Mouse (Mus musculus): ENCODE data around the gene Rhcg.

DNA sequence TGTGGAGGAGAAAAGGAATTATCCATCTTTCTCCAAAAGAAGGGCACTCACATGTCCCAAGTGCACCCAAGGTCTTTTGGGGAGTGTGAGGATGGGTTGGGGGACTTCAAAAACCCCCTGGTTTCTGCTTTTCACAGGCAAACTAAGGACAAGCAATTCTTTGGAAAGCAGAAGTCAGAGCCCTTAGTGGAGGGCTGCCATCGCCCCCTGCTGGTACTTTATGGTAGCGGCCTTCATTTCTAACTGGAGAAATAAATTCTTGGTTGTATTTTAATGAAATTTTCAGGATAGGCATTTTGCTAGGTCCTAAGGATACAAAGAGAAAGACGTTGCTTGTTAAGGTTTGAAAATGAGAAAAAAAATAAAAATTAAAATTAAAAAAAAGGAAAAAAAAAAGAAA lies 31.5 kb upstream of the Rhcg start:
- TF ChIP-seq CTCF (IDR thresholded peaks at IDR 0.05; ENCODE audit: low read depth) (peak; percentile 81), EP300 (IDR thresholded peaks at IDR 0.05; ENCODE audit: low read depth) (no peak)

Data from liver, embryonic 14.5 days (tissue).